Mouse (Mus musculus) megakaryocyte, embryonic 14.5 days (primary cell): ENCODE results near the gene Hormad2. TPM values are rescaled to one million over a fixed set of nuclear protein-coding genes. Genes with fewer than 3 reads are reported as not detected.

Source experiments
- H3K27me3 ChIP-seq: replicated peaks from 2 replicates; pipeline ENCODE3; 2012; ENCODE audit warnings: inconsistent platforms
- H3K36me3 ChIP-seq: replicated peaks from 2 replicates; pipeline ENCODE3; 2012; ENCODE audit warnings: low read length, inconsistent platforms, mixed read lengths
- H3K4me1 ChIP-seq: 2 replicates; pipeline ENCODE4 v1.6.1; 2012; ENCODE audit warnings: inconsistent platforms
- H3K4me3 ChIP-seq: replicated peaks from 2 replicates; pipeline ENCODE3; 2012; ENCODE audit warnings: moderate library complexity, mild to moderate bottlenecking, inconsistent platforms
- H3K9me3 ChIP-seq: 2 replicates; pipeline ENCODE4 v1.6.1; 2012; ENCODE audit warnings: inconsistent platforms
- FLI1 ChIP-seq: IDR thresholded peaks from 2 replicates; pipeline ENCODE4 v1.6.1; 2012; ENCODE audit warnings: low read length, inconsistent platforms, mixed read lengths
- GATA1 ChIP-seq: IDR thresholded peaks from 3 replicates; pipeline ENCODE4 v1.6.1; 2012; ENCODE audit warnings: mixed read lengths, low read length, inconsistent platforms, borderline replicate concordance
- polyA plus RNA-seq: library from polyadenylated mRNA; stranded (reverse); fragments of >175 nt; gene quantifications from 2 replicates; pipeline ENCODE4 v1.2.3, GENCODE M21; 2012; ENCODE audit warnings: low replicate concordance; ENCODE audit not compliant: insufficient read depth

The Hormad2 gene
- polyA plus RNA-seq, 1 experiment: not detected

DNA sequence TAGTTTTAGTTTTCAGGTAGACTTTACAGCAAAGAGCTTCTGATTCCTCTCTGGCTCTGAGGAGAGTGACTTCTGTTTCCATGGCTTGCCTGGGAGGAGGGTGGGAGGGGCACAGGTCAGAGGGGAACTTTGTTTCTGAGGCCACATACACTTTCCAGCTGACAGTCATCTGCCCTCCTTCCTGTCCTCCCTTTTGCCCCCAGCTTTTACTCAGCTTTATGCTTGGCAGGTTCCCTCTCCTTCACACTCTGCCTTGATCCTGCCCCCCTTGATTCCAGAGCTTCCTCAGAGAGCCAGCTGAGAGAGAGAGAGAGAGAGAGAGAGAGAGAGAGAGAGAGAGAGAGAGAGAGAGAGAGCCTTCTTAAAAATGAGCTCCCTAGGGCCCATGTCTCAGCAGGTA lies 30.3 kb upstream of the Hormad2 start:
- Histone ChIP-seq H3K9me3 (no peaks in the 10 kb centered on the region), H3K27me3 (peaks cover 11% of the 10 kb centered on the region), H3K36me3 (peaks cover 7% of the 10 kb centered on the region), H3K4me3 (no peak overlapping the region), H3K4me1 (peaks cover 24% of the 10 kb centered on the region)
- TF ChIP-seq FLI1 (no peak), GATA1 (no peak)

DNA sequence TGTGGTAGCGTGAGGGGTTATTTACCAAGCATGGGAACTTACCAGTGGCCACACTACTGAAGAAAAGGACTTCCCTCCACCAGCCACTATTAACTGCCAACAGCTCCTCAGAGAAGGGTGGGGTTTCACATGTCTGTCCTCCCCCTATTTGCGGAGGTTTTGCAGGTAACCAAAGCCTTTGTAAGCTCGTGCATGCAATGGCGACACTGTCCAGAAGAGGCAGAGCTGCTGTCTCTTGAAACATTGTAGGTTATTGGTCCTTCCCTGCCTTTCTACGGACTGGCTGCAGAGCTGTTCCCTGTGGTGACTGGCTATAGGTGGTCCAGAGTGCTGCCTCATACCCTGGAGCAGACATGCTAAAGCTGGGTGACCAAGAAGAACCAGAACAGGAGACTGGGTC lies 28.2 kb upstream of the Hormad2 start:
- peaks cover 20% of the 10 kb centered on the region for H3K27me3 ChIP-seq
- H3K36me3 ChIP-seq: peaks cover 1% of the 10 kb centered on the region
- TF ChIP-seq FLI1 (no peak), GATA1 (no peak)
- peaks cover 24% of the 10 kb centered on the region for H3K4me1 ChIP-seq
- H3K9me3 ChIP-seq: no peaks in the 10 kb centered on the region
- no peak overlapping the region for H3K4me3 ChIP-seq

DNA sequence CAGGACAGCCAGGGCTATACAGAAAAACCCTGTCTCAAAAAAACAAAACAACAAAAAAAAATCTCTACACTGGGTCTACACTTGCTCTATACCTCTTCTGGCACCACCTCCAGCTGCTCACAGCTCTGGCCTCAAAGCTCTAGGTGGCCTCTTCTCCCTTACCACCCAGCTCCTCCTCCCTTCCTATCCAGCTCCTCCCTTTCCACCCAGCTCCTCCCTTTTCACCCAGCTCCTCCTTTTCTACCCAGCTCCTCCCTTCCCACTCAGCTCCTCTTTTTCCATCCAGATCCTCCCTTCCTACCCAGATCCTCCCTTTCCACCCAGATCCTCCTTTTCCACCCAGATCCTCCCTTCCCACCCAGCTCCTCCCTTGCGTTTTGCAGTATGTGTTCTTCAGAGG lies 26.5 kb upstream of the Hormad2 start:
- Histone ChIP-seq H3K9me3 (no peaks in the 10 kb centered on the region), H3K27me3 (peaks cover 32% of the 10 kb centered on the region), H3K4me3 (no peak overlapping the region), H3K4me1 (peaks cover 12% of the 10 kb centered on the region), H3K36me3 (no peaks in the 10 kb centered on the region)
- TF ChIP-seq FLI1 (no peak), GATA1 (no peak)

DNA sequence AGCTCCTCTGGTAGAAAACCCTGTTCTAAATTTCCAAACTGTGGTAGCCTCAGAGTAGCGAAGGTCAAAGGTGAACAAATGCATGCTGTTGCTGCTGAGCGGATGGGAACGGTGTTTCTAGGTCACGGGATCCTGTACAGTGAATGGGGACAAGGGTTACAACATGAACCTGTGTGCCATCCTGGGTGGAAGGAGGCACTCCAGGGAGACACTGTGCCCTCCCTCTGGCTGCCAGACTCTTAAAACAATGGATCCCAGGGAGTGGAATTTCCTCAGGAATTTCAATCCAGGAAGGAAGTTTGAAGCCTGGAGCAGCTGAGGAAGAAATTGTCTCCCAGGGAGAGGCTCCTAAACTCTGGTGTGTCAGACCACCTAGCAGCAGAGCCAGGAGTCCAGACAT lies 25.3 kb upstream of the Hormad2 start:
- H3K27me3 ChIP-seq: peaks cover 41% of the 10 kb centered on the region

DNA sequence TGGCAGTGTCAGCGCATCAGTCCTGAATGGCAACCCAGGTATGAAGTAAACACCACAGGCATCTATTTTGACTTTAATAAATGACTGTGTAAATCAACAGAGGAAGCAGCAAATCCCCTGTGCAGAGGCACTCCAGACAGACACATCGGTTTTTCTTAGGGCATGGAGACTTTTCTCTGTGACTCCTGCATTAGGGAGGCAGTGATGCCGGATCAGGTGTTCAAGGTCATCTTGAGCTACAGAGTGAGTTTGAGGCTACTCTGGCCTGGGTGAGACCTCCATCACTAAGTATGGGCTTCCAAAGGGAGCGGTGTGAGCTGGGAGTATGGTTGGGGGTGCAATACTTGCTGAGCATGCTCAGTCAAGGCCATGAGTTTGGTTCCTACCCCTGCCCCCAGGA lies 23.7 kb upstream of the Hormad2 start:
- Histone ChIP-seq H3K27me3 (peaks cover 55% of the 10 kb centered on the region), H3K4me1 (peaks cover 15% of the 10 kb centered on the region), H3K9me3 (no peaks in the 10 kb centered on the region), H3K4me3 (no peak overlapping the region), H3K36me3 (no peaks in the 10 kb centered on the region)
- TF ChIP-seq FLI1 (no peak), GATA1 (no peak)

More for the DNA sequence above, 25.3 kb upstream of the Hormad2 start:
- Histone ChIP-seq H3K36me3 (no peaks in the 10 kb centered on the region), H3K4me3 (no peak overlapping the region), H3K9me3 (no peaks in the 10 kb centered on the region), H3K4me1 (peaks cover 4% of the 10 kb centered on the region)
- TF ChIP-seq FLI1 (no peak), GATA1 (no peak)

DNA sequence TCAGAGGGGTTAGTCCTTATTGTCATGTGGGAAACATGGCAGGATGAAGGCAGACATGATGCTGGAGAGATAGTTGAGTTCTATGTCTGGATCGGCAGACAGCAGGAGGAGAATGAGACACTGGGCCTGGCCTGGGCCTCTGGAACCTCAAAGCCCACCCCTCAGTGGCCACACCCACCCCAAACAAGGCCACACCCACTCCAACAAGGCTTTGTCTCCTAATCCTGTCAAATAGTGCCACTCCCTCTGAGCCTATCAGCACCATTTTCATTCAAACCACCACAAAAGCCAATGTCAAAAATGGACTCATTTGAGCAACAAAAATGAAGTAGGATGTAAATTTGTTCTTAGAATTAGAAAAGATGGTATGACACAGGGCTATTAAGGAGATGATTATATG lies 23.3 kb upstream of the Hormad2 start:
- TF ChIP-seq FLI1: no peak
- no peak for TF ChIP-seq GATA1
- no peaks in the 10 kb centered on the region for H3K9me3 ChIP-seq
- no peaks in the 10 kb centered on the region for H3K36me3 ChIP-seq
- H3K27me3 ChIP-seq: peaks cover 58% of the 10 kb centered on the region
- peaks cover 15% of the 10 kb centered on the region for H3K4me1 ChIP-seq
- no peak overlapping the region for H3K4me3 ChIP-seq

DNA sequence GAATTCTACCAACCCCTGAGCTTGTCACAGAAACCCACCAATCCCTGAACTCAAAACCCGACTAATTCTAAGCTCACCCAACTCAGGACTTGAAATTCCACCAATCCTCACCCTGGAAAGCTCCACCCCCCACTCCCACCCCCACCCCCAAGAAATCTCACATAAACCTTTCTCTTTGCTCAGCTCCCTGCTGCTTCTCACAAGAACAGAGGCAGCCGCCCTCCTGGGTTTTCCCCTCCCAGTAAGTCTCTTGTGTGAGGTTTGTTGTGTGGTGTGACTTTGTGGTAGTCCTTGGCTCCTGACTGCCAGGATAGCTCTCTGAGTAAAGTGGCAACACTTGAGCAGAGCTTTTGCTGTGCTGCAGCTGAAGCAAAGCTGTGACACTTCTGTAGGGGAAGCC lies 22.0 kb upstream of the Hormad2 start:
- Histone ChIP-seq H3K9me3 (no peaks in the 10 kb centered on the region), H3K4me1 (peaks cover 15% of the 10 kb centered on the region), H3K36me3 (no peaks in the 10 kb centered on the region), H3K4me3 (no peak overlapping the region), H3K27me3 (peaks cover 67% of the 10 kb centered on the region)
- no peak for TF ChIP-seq FLI1
- no peak for TF ChIP-seq GATA1

DNA sequence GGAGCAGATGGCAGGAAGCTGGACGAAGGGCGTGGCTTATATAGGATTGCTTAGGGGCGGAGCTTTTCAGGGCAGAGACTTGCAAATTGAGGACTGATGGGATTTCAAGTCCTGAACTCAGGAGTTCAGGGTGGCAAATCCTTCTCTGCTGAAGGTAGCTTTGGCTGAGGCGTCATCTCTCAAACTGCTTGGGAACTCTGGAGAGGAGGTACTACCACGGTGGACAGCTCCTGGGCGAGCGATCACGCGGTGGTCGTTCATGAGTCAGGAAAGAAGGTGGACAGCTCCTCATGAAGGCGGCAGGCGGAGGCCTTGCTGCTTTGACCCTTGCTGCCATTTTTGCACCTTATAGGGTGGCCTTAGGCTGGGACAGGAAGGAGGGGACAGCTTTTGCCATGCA lies 20.2 kb upstream of the Hormad2 start:
- Histone ChIP-seq H3K36me3 (no peaks in the 10 kb centered on the region), H3K4me1 (peaks cover 15% of the 10 kb centered on the region), H3K9me3 (no peaks in the 10 kb centered on the region), H3K4me3 (no peak overlapping the region), H3K27me3 (peaks cover 68% of the 10 kb centered on the region)
- TF ChIP-seq GATA1: no peak
- TF ChIP-seq FLI1: no peak

DNA sequence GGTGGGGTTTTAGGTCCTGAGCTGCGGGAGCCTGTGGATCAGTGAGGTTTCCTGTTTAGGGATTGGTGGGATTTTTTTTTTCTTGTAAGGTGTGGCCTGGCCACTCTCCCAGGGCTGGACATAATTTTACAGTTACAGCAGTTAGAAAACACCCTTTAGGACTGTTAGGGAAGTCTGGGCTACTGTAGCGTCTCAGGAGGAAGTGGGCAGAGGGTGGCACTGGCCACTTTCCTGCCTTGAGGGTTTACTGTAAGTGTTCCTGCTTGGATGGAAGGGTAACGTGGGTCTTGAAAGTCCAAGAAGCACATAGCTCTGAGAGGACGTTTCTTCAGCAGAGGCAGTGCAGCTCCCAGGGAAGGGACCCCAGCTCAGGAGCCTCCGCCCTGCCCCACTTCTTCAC lies 19.7 kb upstream of the Hormad2 start:
- H3K9me3 ChIP-seq: no peaks in the 10 kb centered on the region
- TF ChIP-seq GATA1 (no peak), FLI1 (no peak)
- H3K27me3 ChIP-seq: peaks cover 65% of the 10 kb centered on the region
- peaks cover 15% of the 10 kb centered on the region for H3K4me1 ChIP-seq
- no peaks in the 10 kb centered on the region for H3K36me3 ChIP-seq
- H3K4me3 ChIP-seq: no peak overlapping the region

DNA sequence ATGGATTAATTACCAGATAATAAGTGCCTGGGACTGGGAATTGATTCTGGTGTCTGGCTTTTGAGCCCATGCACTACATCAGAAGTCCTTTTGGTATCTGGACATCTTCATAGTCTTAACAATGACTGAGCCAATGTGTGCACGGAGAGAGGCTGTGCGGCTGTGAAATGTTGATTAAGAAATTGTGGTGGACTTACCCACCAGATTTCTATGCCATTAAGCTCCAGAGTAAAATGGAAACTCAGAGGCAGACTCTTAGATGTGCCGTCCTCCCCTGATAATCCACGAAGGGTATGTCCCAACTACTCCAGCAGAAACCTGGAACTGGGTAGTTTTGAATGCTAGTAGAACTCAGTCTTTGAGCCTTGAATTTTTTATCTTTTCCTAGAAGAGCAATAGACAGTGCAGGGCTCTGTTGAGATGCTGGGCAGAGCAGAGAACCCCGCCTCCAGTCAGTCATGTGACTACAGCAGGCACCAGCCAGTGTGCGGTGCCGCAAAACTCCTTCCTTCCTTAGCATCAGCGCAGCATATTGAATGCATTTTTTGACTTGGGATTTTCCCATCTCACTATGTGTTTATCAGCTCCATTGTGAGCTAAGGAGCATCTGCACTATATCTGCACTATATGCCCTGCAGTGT lies 14.1 kb upstream of the Hormad2 start:
- no peak for TF ChIP-seq GATA1
- no peak for TF ChIP-seq FLI1
- no peak overlapping the region for H3K4me3 ChIP-seq
- 0 out of 2 replicates have a peak, but pooled peaks cover under 1% of the 10 kb centered on the region for H3K4me1 ChIP-seq
- peaks cover 57% of the 10 kb centered on the region for H3K27me3 ChIP-seq
- no peaks in the 10 kb centered on the region for H3K9me3 ChIP-seq
- no peaks in the 10 kb centered on the region for H3K36me3 ChIP-seq

DNA sequence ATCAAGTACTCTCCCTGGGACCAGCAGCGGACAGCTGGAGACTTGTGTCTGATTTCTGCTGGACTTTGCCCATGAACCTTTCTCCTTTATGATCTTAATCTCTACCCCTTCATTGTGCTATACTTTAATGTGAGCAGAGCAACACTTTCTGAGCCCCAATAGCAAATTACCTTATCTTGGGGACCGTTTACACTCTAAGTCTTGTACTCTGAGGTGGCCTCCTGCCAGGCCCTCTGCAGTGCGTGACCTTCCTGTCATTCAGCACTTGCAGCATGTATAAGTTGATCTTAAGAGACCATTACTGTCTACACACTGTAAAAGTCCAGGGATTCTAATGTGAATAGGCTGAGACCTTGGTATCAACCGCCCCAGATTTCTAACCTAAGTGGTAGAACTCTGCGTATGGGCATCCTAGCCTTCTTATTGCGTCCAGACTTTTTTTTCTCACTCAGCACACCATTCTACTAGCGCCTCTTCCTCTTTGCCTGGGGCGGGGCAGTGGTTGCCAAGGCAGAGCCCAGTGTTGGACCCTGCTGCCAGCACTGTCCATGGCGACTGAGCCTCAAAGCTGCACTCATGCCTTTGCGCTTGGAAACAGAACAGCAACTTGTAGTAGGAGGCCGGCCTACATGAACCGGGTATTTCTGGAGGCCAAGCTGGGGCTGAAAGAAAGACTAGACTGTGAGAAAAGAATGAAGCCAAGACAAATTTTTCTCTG lies 11.7 kb upstream of the Hormad2 start:
- Histone ChIP-seq H3K4me1 (no peaks in the 10 kb centered on the region), H3K27me3 (peaks cover 41% of the 10 kb centered on the region), H3K4me3 (no peak overlapping the region), H3K36me3 (no peaks in the 10 kb centered on the region), H3K9me3 (no peaks in the 10 kb centered on the region)
- TF ChIP-seq GATA1: no peak
- no peak for TF ChIP-seq FLI1
